Mouse (Mus musculus): ENCODE results near the gene Psg23. TPM values are rescaled to one million over a fixed set of nuclear protein-coding genes. Genes with fewer than 3 reads are reported as not detected.
"Not testable (repeated sequence)": the region's sequence is repeated elsewhere in the genome, so short reads cannot be mapped to it uniquely, and the experiment has no call there.

The Psg23 gene
- total RNA-seq (2022), result not detected

GRCm38 (mm10) chr7:18616401-18616800 lies at the start of gene Psg23:
Psg23 (minus strand) TSS chr7:18616501.
- not testable (repeated sequence) for DNase-seq

GRCm38 (mm10) chr7:18656625-18657024 lies 40.3 kb upstream of the Psg23 start, which contains the start of gene Psg21:
Psg21 (minus strand) TSS chr7:18656725.
- DNase-seq, result not testable (repeated sequence)

GRCm38 (mm10) chr7:18626921-18627320 lies 10.6 kb upstream of the Psg23 start:
- not testable (repeated sequence) for DNase-seq

- DNase-seq, result no peak
These were observed 49.1 kb downstream of the Psg23 start, which contains the start of gene Psg27 for GRCm38 (mm10) chr7:18567205-18567604. Psg27 (minus strand) TSS chr7:18567305.

GRCm38 (mm10) chr7:18559850-18560249 lies 56.5 kb downstream of the Psg23 start:
- DNase-seq, result no peak

Other genes starting within 250 kb of the Psg23 start
- gene Psg28, start 184.5 kb downstream of the Psg23 start, total RNA-seq (2022), result not detected
- not detected for gene Psg26, start 132.3 kb downstream of the Psg23 start, total RNA-seq (2022)
- not detected for gene Psg25, start 84.2 kb downstream of the Psg23 start, total RNA-seq (2022)
- gene Psg27, start 49.2 kb downstream of the Psg23 start, total RNA-seq (2022), result not detected
- not detected for gene Psg21, start 40.2 kb upstream of the Psg23 start, total RNA-seq (2022)
- gene Psg20, start 69.7 kb upstream of the Psg23 start, total RNA-seq (2022), result not detected
- not detected for gene Psg22, start 101.6 kb upstream of the Psg23 start, total RNA-seq (2022)
- gene Psg19, start 182.0 kb upstream of the Psg23 start, total RNA-seq (2022), result not detected
- not detected for gene Psg17, start 205.1 kb upstream of the Psg23 start, total RNA-seq (2022)
- gene Mill2, start 223.5 kb upstream of the Psg23 start, total RNA-seq (2022), result 10 to 100 TPM in 3 of 4 experiments, 1 to 10 TPM in 1; 8.5 to 12.4 (median 11.2) TPM

Measured in adrenal gland, adult 8-10 months (tissue).